In the genomic region with DNA sequence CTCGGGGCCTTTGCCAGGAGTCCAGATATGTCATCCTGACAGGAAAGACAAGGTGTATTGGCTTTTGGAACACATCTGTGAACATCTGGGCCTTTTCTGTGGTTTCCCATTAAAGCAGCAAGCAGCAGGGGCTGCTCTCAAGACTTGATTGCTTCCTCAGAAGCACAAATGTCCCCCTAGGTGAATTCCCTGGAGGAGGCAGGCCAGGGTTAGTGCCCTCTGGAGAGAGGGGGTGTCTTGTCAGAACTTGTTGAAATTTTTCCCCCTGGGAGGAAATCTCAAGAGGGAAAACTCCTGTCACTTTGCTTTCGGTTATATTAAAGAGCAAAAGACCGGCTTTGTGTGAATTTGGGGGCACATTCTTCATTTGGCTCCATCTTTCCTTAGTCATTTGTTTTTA, we compare ENCODE assay signal across 19 mouse cellular contexts. TPM values are rescaled to one million over a fixed set of nuclear protein-coding genes. Genes with fewer than 3 reads are reported as not detected.
DNase-seq lines count a peak whose midpoint lies in the region; ATAC-seq and TF ChIP-seq lines count a peak whose summit lies in the region.
"Had no signal": no experiment of that assay in that cellular context is flagged by ENCODE, and none has a peak within 500 bp of the region (broad histone marks: within the 10 kb centered on the region; RNA-seq: fewer than 3 reads in every experiment).

No protein-coding gene starts in this region.

- H3K36me3 ChIP-seq in CH12.LX (replicated peaks in 1 of 2; ENCODE audit: control insufficient read depth in 1 of 2, insufficient read depth in 1 of 2, low read length in 1 of 2), result no peaks in the 10 kb centered on the region
- H3K36me3 ChIP-seq in hindbrain, embryonic 15.5 days, result no peaks in the 10 kb centered on the region
- H3K36me3 ChIP-seq in midbrain, embryonic 16.5 days (ENCODE audit: control insufficient read depth, insufficient read depth, low read length), result no peaks in the 10 kb centered on the region
- H3K36me3 ChIP-seq in limb, embryonic 10.5 days, result no peaks in the 10 kb centered on the region
- H3K36me3 ChIP-seq: heart, embryonic 12.5 days had no signal

- H3K4me3 ChIP-seq in CH12.LX (replicated peaks in 1 of 3; ENCODE audit: low read depth in 2 of 3, low read length in 2 of 3, poor library complexity in 1 of 3), result no peak overlapping the region
- peak overlapping the region; percentile 57 for H3K4me3 ChIP-seq in hindbrain, embryonic 15.5 days
- H3K4me3 ChIP-seq in midbrain, embryonic 16.5 days (ENCODE audit: low read depth, low read length), result peak overlapping the region; percentile 78
- no peak overlapping the region for H3K4me3 ChIP-seq in limb, embryonic 10.5 days
- H3K4me3 ChIP-seq: heart, embryonic 12.5 days had no signal

- no peak overlapping the region for H3K9ac ChIP-seq in CH12.LX (ENCODE audit: insufficient read depth, low read depth)
- H3K9ac ChIP-seq in hindbrain, embryonic 15.5 days, result peak overlapping the region; percentile 87
- peak overlapping the region; percentile 96 for H3K9ac ChIP-seq in midbrain, embryonic 16.5 days (ENCODE audit: low read depth, low read length)
- H3K9ac ChIP-seq: heart, embryonic 12.5 days; lung, embryonic 14.5 days had no signal

- in situ Hi-C loops in CH12.LX (cut with MboI; ENCODE audit: low pct_ligation_motif_present, low pct_unique_long_range_greater_than_20kb, low sequenced_read_pairs), result no loop called here

- H3K4me1 ChIP-seq in CH12.LX (ENCODE audit: control insufficient read depth in 1 of 2, insufficient read depth in 2 of 2), result peaks cover 0 to 46% of the 10 kb centered on the region in 2 experiments; a peak in 3 of 4 replicates
- H3K4me1 ChIP-seq in hindbrain, embryonic 15.5 days (replicated peaks), result peaks cover 59% of the 10 kb centered on the region
- peaks cover 35% of the 10 kb centered on the region for H3K4me1 ChIP-seq in midbrain, embryonic 16.5 days (ENCODE audit: control insufficient read depth, insufficient read depth, low read length)
- peaks cover 20% of the 10 kb centered on the region for H3K4me1 ChIP-seq in limb, embryonic 10.5 days

- TF ChIP-seq POLR2A in CH12.LX (IDR thresholded peaks at IDR 0.05; ENCODE audit: low read depth, low read length), result no peak

- peak; percentile 86 for TF ChIP-seq EP300 in CH12.LX (IDR thresholded peaks at IDR 0.05; ENCODE audit: low read length)

- 29% methylated on average over 3 of the region's 3 CpGs for WGBS in hindbrain, embryonic 15.5 days
- 34% methylated on average over 3 of the region's 3 CpGs for WGBS in midbrain, embryonic 16.5 days
- 30% methylated on average over 3 of the region's 3 CpGs for WGBS in limb, embryonic 10.5 days

- peak; percentile 3 for TF ChIP-seq RAD21 in CH12.LX (IDR thresholded peaks at IDR 0.05; ENCODE audit: low read depth, low read length)

- peak; percentile 27 to 30 for DNase-seq in cerebellum, postnatal 10 days
- DNase-seq in cerebellum, adult 11 months, result no peak
- peak; percentile 85 for DNase-seq in CH12.LX (ENCODE audit: extremely low read depth)
- DNase-seq in limb, embryonic 10.5 days (ENCODE audit: low spot score), result no peak
- no peak for DNase-seq in lung, postnatal 25 days (ENCODE audit: low spot score)
- no peak for DNase-seq in adrenal gland, postnatal 25 days
- DNase-seq: adrenal gland, postnatal 36 days; cerebellum, postnatal 25 days; gastrocnemius, postnatal 25 days; heart, postnatal 4 days; kidney, adult 11 months; kidney, postnatal 10 days; layer of hippocampus, adult 9-11 months; liver; lung, embryonic 14.5 days; thymus, adult 18-20 months had no signal

- dilution Hi-C loops in CH12.LX (cut with MboI; ENCODE audit: extremely low pct_ligation_motif_present, extremely low pct_unique_long_range_greater_than_20kb, low sequenced_read_pairs), result no loop called here

- TF ChIP-seq CTCF in CH12.LX (conservative IDR thresholded peaks at IDR 0.05 in 1 of 2, IDR thresholded peaks at IDR 0.05 in 1 of 2; ENCODE audit: low read depth in 2 of 2, low read length in 2 of 2), result peak in 1 of 2 experiments; percentile 11; a peak in 1 of 4 replicates

- H3K27me3 ChIP-seq in CH12.LX (replicated peaks), result no peaks in the 10 kb centered on the region
- H3K27me3 ChIP-seq in hindbrain, embryonic 15.5 days, result 0 out of 2 replicates have a peak, but pooled peaks cover 3% of the 10 kb centered on the region
- H3K27me3 ChIP-seq in midbrain, embryonic 16.5 days (ENCODE audit: control insufficient read depth, insufficient read depth, low read depth, low read length), result no peaks in the 10 kb centered on the region
- H3K27me3 ChIP-seq in limb, embryonic 10.5 days (ENCODE audit: low read depth, poor library complexity, severe bottlenecking), result peaks cover 95% of the 10 kb centered on the region

- H3K27ac ChIP-seq in CH12.LX (ENCODE audit: insufficient read depth, low read depth), result no peak overlapping the region
- peak overlapping the region; percentile 94 for H3K27ac ChIP-seq in hindbrain, embryonic 15.5 days (replicated peaks)
- peak overlapping the region; percentile 99 for H3K27ac ChIP-seq in midbrain, embryonic 16.5 days (ENCODE audit: low read length)
- H3K27ac ChIP-seq in limb, embryonic 10.5 days, result no peak overlapping the region

- no peaks in the 10 kb centered on the region for H3K79me2 ChIP-seq in CH12.LX (replicated peaks; ENCODE audit: control insufficient read depth, extremely low read depth, insufficient read depth, poor library complexity, severe bottlenecking)

- 0 out of 2 replicates have a peak overlapping the region, but pooled peaks have one; percentile 26 for H3K4me2 ChIP-seq in CH12.LX (ENCODE audit: insufficient read depth, low read depth, poor library complexity, severe bottlenecking)
- peak overlapping the region; percentile 84 for H3K4me2 ChIP-seq in hindbrain, embryonic 15.5 days
- peak overlapping the region; percentile 85 for H3K4me2 ChIP-seq in midbrain, embryonic 16.5 days (ENCODE audit: low read length)
- H3K4me2 ChIP-seq: heart, embryonic 12.5 days; lung, embryonic 14.5 days had no signal

- no peak for ATAC-seq in hindbrain, embryonic 15.5 days (ENCODE audit: low FRiP score, low read depth)
- no peak for ATAC-seq in midbrain, embryonic 16.5 days

- peaks cover 7% of the 10 kb centered on the region for H3K9me3 ChIP-seq in CH12.LX (replicated peaks; ENCODE audit: low read length)
- H3K9me3 ChIP-seq in hindbrain, embryonic 15.5 days, result no peaks in the 10 kb centered on the region
- no peaks in the 10 kb centered on the region for H3K9me3 ChIP-seq in midbrain, embryonic 16.5 days (replicated peaks; ENCODE audit: control insufficient read depth, low read length, poor library complexity, severe bottlenecking)
- no peaks in the 10 kb centered on the region for H3K9me3 ChIP-seq in limb, embryonic 10.5 days (replicated peaks)
- H3K9me3 ChIP-seq: heart, embryonic 12.5 days had no signal

TF ChIP-seq in CH12.LX, 34 proteins besides CTCF, POLR2A, EP300 and RAD21 (continues in another document):
- no peak for TF ChIP-seq ZC3H11A (IDR thresholded peaks at IDR 0.05; ENCODE audit: low read depth, low read length)
- TF ChIP-seq ETS1 (conservative IDR thresholded peaks at IDR 0.05; ENCODE audit: low read depth, low read length), result peak; percentile 66
- no peak for TF ChIP-seq MXI1 (IDR thresholded peaks at IDR 0.05; ENCODE audit: low read depth, low read length)
- TF ChIP-seq JUN (IDR thresholded peaks at IDR 0.05; ENCODE audit: insufficient read depth, low read depth, low read length), result no peak; the same call in 1 of the 2 replicates
- TF ChIP-seq PAX5 (IDR thresholded peaks at IDR 0.05; ENCODE audit: low read length), result no peak
- no peak for TF ChIP-seq SIN3A (IDR thresholded peaks at IDR 0.05; ENCODE audit: low read length)
- 0 out of 2 replicates have a peak, but pooled peaks have one; percentile 35 for TF ChIP-seq MAFK (IDR thresholded peaks at IDR 0.05; ENCODE audit: insufficient replicate concordance, low read length)
- TF ChIP-seq MAX (IDR thresholded peaks at IDR 0.05; ENCODE audit: low read length), result no peak
- TF ChIP-seq ZNF384 (IDR thresholded peaks at IDR 0.05; ENCODE audit: low read depth, low read length), result peak; percentile 27; the same call in 1 of the 2 replicates
- TF ChIP-seq ZKSCAN1 (IDR thresholded peaks at IDR 0.05; ENCODE audit: borderline replicate concordance, low read depth, low read length), result no peak
- TF ChIP-seq SMC3 (IDR thresholded peaks at IDR 0.05; ENCODE audit: low read depth, low read length), result no peak; the same call in 1 of the 2 replicates
- TF ChIP-seq E2F4 (IDR thresholded peaks at IDR 0.05; ENCODE audit: insufficient replicate concordance, low read depth, low read length), result no peak
- peak; percentile 49 for TF ChIP-seq BHLHE40 (IDR thresholded peaks at IDR 0.05; ENCODE audit: low read depth, low read length)
- TF ChIP-seq CHD1 (IDR thresholded peaks at IDR 0.05; ENCODE audit: low read depth, low read length), result peak; percentile 95
- peak; percentile 73 for TF ChIP-seq TCF12 (IDR thresholded peaks at IDR 0.05; ENCODE audit: low read depth, low read length)
- no peak for TF ChIP-seq NRF1 (IDR thresholded peaks at IDR 0.05; ENCODE audit: low read depth, low read length)
- no peak for TF ChIP-seq NELFE (IDR thresholded peaks at IDR 0.05; ENCODE audit: low read depth, low read length)
- no peak for TF ChIP-seq GABPA (IDR thresholded peaks at IDR 0.05; ENCODE audit: insufficient replicate concordance, low read depth, low read length)
- TF ChIP-seq ELF1 (IDR thresholded peaks at IDR 0.05; ENCODE audit: low read depth, low read length), result no peak
- TF ChIP-seq IRF4 (IDR thresholded peaks at IDR 0.05; ENCODE audit: low read depth, low read length), result peak; percentile 81
- TF ChIP-seq CHD2 (IDR thresholded peaks at IDR 0.05; ENCODE audit: low read length), result peak; percentile 60
- no peak for TF ChIP-seq USF2 (conservative IDR thresholded peaks at IDR 0.05; ENCODE audit: low read depth, low read length)
- no peak for TF ChIP-seq JUND (conservative IDR thresholded peaks at IDR 0.05; ENCODE audit: low read depth, low read length)
- peak; percentile 79; the same call in 1 of the 2 replicates for TF ChIP-seq MEF2A (IDR thresholded peaks at IDR 0.05; ENCODE audit: borderline replicate concordance, low read depth, low read length)
- no peak for TF ChIP-seq RCOR1 (conservative IDR thresholded peaks at IDR 0.05; ENCODE audit: low read depth, low read length)
- TF ChIP-seq TBP (conservative IDR thresholded peaks at IDR 0.05; ENCODE audit: low read depth, low read length), result no peak

RNA-seq across cellular contexts. Expression of gene Dscam, which starts 1.9 kb away (rescaled TPM):
- total RNA-seq in CH12.LX (2012; rRNA removed), result under 0.01 and 0.04 TPM in 2 replicates
- total RNA-seq in CH12.LX (2014; rRNA removed), result 0.03 and 0.12 TPM in 2 replicates
- polyA plus RNA-seq in CH12.LX (2012; ENCODE audit: insufficient read length, low read depth), result 0.30 and 0.39 TPM in 2 replicates
- 13.3 and 15.1 TPM in 2 replicates for polyA plus RNA-seq in hindbrain, embryonic 15.5 days (2015; fragmentation: Nextera tagmentation; extraction: Ambion mirVana)
- 14.7 and 16.2 TPM in 2 replicates for polyA plus RNA-seq in midbrain, embryonic 16.5 days (2015; fragmentation: Nextera tagmentation; extraction: Ambion mirVana)
- polyA plus RNA-seq in limb, embryonic 10.5 days (2016; fragmentation: Nextera tagmentation; extraction: Ambion mirVana), result not detected in 2 replicates
- 0.18 TPM in 1 of 2 replicates, not detected in the other for total RNA-seq in adrenal gland, postnatal 25 days (2021)
- total RNA-seq: gastrocnemius, postnatal 25 days had no signal
- polyA plus RNA-seq: heart, embryonic 12.5 days; lung, embryonic 14.5 days had no signal

Comparison
In these comparisons a context has a peak if more than half of its experiments do, and no peak if none do; other contexts are left out.
1. DNase-seq: peak in cerebellum, postnatal 10 days (2 of 2) and CH12.LX (single experiment); none in cerebellum, adult 11 months (single experiment), limb, embryonic 10.5 days (single experiment), lung, postnatal 25 days (single experiment) and adrenal gland, postnatal 25 days (single experiment).
2. H3K27ac ChIP-seq: peak in hindbrain, embryonic 15.5 days (single experiment) and midbrain, embryonic 16.5 days (single experiment); none in CH12.LX (single experiment) and limb, embryonic 10.5 days (single experiment).
3. H3K4me2 ChIP-seq: peak in every context shown above with its lines; median percentile 85 in midbrain, embryonic 16.5 days; 84 in hindbrain, embryonic 15.5 days; 26 in CH12.LX.
4. H3K4me3 ChIP-seq: peak in hindbrain, embryonic 15.5 days (single experiment) and midbrain, embryonic 16.5 days (single experiment); none in CH12.LX (0 of 3) and limb, embryonic 10.5 days (single experiment).
5. RNA of gene Dscam, which starts 1.9 kb away (polyA plus RNA-seq): 14.7 to 16.2 TPM in midbrain, embryonic 16.5 days and 13.3 to 15.1 TPM in hindbrain, embryonic 15.5 days; 0.30 to 0.39 TPM in CH12.LX and not detected in limb, embryonic 10.5 days; every median in the first group is over 10 times any median in the second.